Mouse (Mus musculus) heart, embryonic 15.5 days (tissue): Measurements from ENCODE around the gene Il17c. TPM values are rescaled to one million over a fixed set of nuclear protein-coding genes. Genes with fewer than 3 reads are reported as not detected.

ENCODE experiments used
- microRNA-seq: library from miRNA; unstranded; fragments of <30 nt; microRNA quantifications from one replicate; pipeline ENCODE4, GENCODE M21; 2016
- polyA plus RNA-seq: library from polyadenylated mRNA; unstranded; fragments of >200 nt; fragmentation: Nextera tagmentation; extraction: Ambion mirVana; gene quantifications from 2 replicates; pipeline ENCODE4 v1.2.1, GENCODE M21; 2015

Il17c gene
- polyA plus RNA-seq, 1 experiment from 2014 or later, result not detected

Small RNA genes lying within 50 kb of the gene (microRNA-seq; reads per million reads assigned to microRNA genes)
- not detected for gene Gm24366

Other genes starting within 250 kb of the Il17c start
- gene Zfpm1, start 139.9 kb upstream of the Il17c start, polyA plus RNA-seq, result 3.8 and 3.9 TPM in 2 replicates
- gene Trhr2, start 61.3 kb upstream of the Il17c start, polyA plus RNA-seq, result not detected in 2 replicates
- gene Zc3h18, start 45.4 kb upstream of the Il17c start, polyA plus RNA-seq, result 26.1 and 31.0 TPM in 2 replicates
- 176 and 197 TPM in 2 replicates for gene Cyba, start 10.9 kb downstream of the Il17c start, polyA plus RNA-seq
- gene Mvd, start 21.4 kb downstream of the Il17c start, polyA plus RNA-seq, result 13.3 and 18.9 TPM in 2 replicates
- gene Snai3, start 38.7 kb downstream of the Il17c start, polyA plus RNA-seq, result 2.0 and 2.5 TPM in 2 replicates
- gene Rnf166, start 54.0 kb downstream of the Il17c start, polyA plus RNA-seq, result 37.0 and 44.4 TPM in 2 replicates
- 23.0 and 25.6 TPM in 2 replicates for gene Ctu2, start 54.1 kb downstream of the Il17c start, polyA plus RNA-seq
- gene Piezo1, start 129.3 kb downstream of the Il17c start, polyA plus RNA-seq, result 11.5 and 13.9 TPM in 2 replicates
- gene Cdt1, start 146.0 kb downstream of the Il17c start, polyA plus RNA-seq, result 24.5 and 28.4 TPM in 2 replicates
- gene Aprt, start 154.9 kb downstream of the Il17c start, polyA plus RNA-seq, result 163 and 208 TPM in 2 replicates
- gene Galns, start 189.4 kb downstream of the Il17c start, polyA plus RNA-seq, result 8.0 and 12.2 TPM in 2 replicates
- 47.1 and 56.2 TPM in 2 replicates for gene Trappc2l, start 189.6 kb downstream of the Il17c start, polyA plus RNA-seq
- not detected in 2 replicates for gene Pabpn1l, start 200.7 kb downstream of the Il17c start, polyA plus RNA-seq